Mouse (Mus musculus) adrenal gland, postnatal 25 days (tissue): Measurements from ENCODE around the gene Naa80. TPM values are rescaled to one million over a fixed set of nuclear protein-coding genes. Genes with fewer than 3 reads are reported as not detected.

Experiments
- total RNA-seq: library from RNA; stranded (reverse); gene quantifications from 2 replicates; pipeline ENCODE4 v1.2.3, GENCODE M21; 2021

Naa80 gene
- total RNA-seq, 1 experiment from 2014 or later, result 21.4 TPM

Other genes starting within 250 kb of the Naa80 start
- gene Hemk1, start 240.5 kb upstream of the Naa80 start, total RNA-seq, result 21.9 and 23.0 TPM in 2 replicates
- gene 6430571L13Rik, start 238.3 kb upstream of the Naa80 start, total RNA-seq, result 1.4 and 1.5 TPM in 2 replicates
- 5.6 and 6.9 TPM in 2 replicates for gene Cacna2d2, start 179.3 kb upstream of the Naa80 start, total RNA-seq
- 44.5 and 47.6 TPM in 2 replicates for gene Tmem115, start 44.9 kb upstream of the Naa80 start, total RNA-seq
- gene Cyb561d2, start 36.7 kb upstream of the Naa80 start, total RNA-seq, result 20.0 and 27.3 TPM in 2 replicates
- gene Nprl2, start 36.7 kb upstream of the Naa80 start, total RNA-seq, result 24.9 and 27.3 TPM in 2 replicates
- gene Zmynd10, start 31.6 kb upstream of the Naa80 start, total RNA-seq, result 0.39 and 0.67 TPM in 2 replicates
- 24.7 and 26.6 TPM in 2 replicates for gene Rassf1, start 27.3 kb upstream of the Naa80 start, total RNA-seq
- gene Tusc2, start 15.6 kb upstream of the Naa80 start, total RNA-seq, result 48.2 and 48.4 TPM in 2 replicates
- 31.1 and 36.1 TPM in 2 replicates for gene Hyal2, start 10.9 kb upstream of the Naa80 start, total RNA-seq
- 10.9 and 11.6 TPM in 2 replicates for gene Hyal1, start 2.0 kb upstream of the Naa80 start, total RNA-seq
- 2.0 and 2.8 TPM in 2 replicates for gene Hyal3, start 1.9 kb downstream of the Naa80 start, total RNA-seq
- 47.0 and 54.5 TPM in 2 replicates for gene Ifrd2, start 8.8 kb downstream of the Naa80 start, total RNA-seq
- gene Sema3b, start 30.3 kb downstream of the Naa80 start, total RNA-seq, result 5.1 and 8.4 TPM in 2 replicates
- gene Gnai2, start 56.5 kb downstream of the Naa80 start, total RNA-seq, result 202 and 238 TPM in 2 replicates
- 0.39 and 8.5 TPM in 2 replicates for gene Slc38a3, start 90.6 kb downstream of the Naa80 start, total RNA-seq
- gene Gnat1, start 100.8 kb downstream of the Naa80 start, total RNA-seq, result not detected in 2 replicates
- gene Sema3f, start 131.6 kb downstream of the Naa80 start, total RNA-seq, result 23.1 and 23.6 TPM in 2 replicates
- gene Rbm5, start 192.1 kb downstream of the Naa80 start, total RNA-seq, result 135 and 149 TPM in 2 replicates